Mouse (Mus musculus) lung, postnatal 10 days (tissue): Measurements from ENCODE around the gene Ly6g5c.

Experiments used
- DNase-seq: peaks from one replicate; pipeline ENCODE4 v3.0.0; 2021

The Ly6g5c gene

GRCm38 (mm10) chr17:35147348-35147747 is 39.3 kb downstream of the Ly6g5c start:
- no peak for DNase-seq

GRCm38 (mm10) chr17:35147922-35148639 is 40.0 kb downstream of the Ly6g5c start:
- DNase-seq = no peak

DNA sequence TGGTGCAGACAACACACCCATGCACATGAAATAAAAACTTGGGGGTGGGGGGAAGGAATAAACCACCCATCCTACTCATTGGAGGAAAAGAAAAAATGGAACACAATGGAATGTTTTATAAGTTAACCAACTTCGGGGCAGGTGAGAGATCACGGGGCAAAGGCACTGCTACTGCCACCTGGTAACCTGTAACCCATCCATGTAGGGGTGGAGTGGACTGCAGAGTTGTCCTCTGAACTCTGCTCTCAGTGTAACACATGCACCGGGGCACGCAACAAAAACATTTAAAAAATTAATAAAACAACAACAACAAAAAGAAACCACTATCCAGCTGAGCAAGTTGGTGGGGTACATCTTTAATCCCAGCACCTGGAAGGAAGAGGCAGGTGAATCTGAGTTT is 44.0 kb downstream of the Ly6g5c start:
- no peak for DNase-seq

DNA sequence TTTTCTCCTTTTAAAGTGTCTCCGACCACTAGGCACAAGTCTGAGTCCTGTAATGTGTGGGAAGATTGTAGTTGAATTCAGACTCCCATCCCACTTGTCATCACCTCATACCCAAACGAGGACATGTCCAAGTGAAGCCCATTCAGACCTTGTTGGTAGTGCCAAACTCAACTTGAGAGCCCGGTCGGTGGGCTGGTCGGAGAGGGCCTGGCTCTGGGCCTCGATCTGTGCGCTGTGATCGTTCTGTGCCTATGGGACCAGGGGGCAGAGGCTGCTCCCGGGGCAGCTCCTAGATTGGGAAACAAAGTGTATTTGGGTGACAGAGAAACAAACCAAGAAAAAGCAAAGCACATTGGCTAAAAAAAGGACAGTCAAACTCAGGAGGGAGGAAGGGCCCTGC is 45.0 kb downstream of the Ly6g5c start:
- DNase-seq = no peak

- DNase-seq = no peak
Measured at GRCm38 (mm10) chr17:35153931-35154330, 45.9 kb downstream of the Ly6g5c start.

DNA sequence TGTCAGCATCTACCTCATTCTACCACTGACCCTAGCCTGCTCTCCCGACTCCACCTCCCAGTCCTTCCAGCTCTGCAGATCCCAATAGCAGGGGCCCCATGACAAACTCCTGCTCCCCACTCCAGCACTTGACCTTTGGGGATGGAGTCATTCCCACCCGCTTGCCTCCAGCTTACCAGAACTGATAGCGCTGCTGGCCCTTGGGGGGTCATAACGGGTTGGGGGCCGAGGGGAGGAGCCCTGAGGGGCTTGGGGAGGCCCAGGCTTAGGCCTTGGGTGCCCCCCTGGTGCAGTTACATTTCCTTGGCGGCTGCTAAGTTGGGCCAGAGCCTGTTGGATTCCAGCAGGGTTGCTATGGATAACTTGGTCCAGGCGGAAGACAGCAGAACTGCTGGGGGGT is 46.5 kb downstream of the Ly6g5c start:
- no peak for DNase-seq

GRCm38 (mm10) chr17:35155451-35155850 is 47.4 kb downstream of the Ly6g5c start:
- no peak for DNase-seq

DNA sequence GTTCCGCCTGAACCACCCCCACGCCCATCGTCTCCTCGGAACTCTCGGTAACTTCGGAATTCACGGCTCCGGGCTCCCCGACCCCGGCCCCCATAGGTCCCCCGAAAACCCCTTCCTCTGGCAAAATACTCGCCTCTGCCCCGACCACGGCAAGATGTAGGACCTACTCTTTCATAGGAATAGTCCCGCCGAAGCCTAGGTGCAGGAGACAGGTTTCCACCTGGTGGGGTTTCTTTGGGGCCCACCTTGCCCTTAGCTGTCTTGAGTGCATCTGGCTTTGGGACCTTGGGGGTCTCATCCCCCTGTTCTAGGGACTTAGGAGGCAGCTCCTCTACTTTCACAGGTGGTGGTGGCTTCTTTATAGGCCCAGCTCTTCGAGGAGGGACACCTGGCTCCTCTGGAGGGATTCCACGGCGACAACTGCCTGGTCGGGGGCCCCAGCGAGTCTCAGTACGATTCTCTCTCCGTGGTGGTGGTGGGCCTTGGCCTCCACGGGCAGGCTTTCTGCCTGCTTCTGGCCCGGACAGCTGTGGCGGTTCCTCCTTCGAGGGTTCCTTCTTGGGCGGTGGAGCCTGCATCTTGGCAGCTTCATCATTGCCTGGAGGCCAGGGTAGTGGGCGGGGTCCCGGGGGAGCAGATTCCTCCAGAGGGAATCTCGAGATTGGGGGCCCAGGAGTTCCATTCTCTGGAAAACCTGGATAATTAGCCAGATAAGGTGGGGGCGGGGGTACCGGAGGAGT is 48.6 kb downstream of the Ly6g5c start:
- DNase-seq = no peak

GRCm38 (mm10) chr17:35157254-35157653 is 49.2 kb downstream of the Ly6g5c start:
- DNase-seq = no peak

DNA sequence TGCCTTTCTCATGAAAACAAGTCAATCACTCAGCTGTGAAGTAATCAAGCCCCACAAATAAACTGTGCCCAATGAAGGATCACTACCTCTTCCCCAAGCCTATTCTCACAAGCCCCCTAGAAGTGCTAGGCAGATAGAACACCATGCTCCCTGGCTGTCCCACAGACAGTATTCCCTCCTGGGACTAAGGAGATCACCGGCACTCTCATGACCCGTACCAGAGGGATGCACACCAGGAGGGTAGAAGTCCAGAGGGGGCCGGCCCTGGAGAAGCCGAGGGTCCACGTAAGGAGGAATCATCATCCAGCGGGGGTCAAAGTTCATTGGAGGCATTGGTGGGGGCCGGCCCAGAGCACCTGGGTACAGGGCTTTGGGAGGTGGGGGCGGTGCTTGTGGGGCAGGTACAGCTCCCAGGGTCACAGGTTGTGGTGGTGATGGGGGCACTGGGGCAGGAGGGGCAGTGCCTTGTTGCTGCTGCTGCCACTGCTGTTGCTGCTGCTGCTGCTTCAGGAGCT is 49.6 kb downstream of the Ly6g5c start:
- no peak for DNase-seq

DNA sequence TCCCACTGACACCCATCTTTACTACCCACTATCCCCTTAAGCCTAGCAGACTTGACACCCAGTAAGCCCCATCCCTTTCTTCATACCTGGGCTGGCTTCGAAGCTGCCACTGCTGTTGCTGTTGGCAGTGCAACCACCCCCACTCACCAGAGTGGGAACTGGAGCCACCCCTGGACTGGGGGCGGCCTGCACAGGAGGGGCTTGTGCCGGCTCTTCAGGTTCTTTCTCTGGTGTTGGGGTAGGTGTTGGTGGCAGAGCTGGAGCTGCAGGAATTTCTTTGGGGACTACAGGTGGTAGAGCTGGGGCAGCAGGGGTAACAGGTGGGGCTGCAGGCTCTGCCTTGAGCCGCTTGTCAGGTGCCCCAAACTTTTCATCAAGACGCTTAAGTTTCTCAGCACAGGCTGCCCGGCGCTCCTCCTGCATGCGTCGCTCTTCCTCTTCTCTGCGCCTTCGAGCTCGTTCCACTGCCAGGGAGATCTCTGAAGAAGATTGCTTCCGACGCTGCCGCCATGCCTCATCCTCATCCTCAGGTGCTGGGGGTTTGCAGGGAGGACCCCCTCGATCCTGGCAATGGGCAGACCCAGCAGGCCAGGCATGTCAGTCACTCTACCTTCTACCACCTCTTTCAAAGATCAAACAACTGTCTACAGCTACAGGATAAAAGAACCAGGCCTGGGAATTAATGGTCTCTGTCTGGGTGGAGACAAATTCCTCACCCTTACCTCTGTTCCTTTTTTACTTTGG is 50.9 kb downstream of the Ly6g5c start:
- no peak for DNase-seq

DNA sequence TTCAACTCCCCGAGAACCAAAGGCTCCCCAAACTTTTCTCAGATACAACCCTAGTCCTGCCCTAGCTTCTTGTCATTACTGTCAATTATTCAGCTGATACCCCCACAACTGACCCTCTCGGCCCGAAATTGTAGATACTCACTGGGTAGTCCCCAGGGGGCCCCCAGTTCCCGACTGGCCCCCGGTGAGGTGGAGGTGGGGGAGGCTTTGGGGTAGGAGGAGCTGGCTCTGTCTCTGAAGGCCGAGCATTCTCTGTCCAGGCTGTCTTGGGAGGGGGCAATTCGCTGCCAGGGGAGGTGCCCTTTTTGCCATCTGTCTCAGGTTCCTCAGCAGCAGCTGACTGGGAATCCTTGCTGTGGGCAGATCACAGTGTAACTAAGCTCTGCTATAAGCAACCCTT is 51.6 kb downstream of the Ly6g5c start:
- no peak for DNase-seq

DNA sequence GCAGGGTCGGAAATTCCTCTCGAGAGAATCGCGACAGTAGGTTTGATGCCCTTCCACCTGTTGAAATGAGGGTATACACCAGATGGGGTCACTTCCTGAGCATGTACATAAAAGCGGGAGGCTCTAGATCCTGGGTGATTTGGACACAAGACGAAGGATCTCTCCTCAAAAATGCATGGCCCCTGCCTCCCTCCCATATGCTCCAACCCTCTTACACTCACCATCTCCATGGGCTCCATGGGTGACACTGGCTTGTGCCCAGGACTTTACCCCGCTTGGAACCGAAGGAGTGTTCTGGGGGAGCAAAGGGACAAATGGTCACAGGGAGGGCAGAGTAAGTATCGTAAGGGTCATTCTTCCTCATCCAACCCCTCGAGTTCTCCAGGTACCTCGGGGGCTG is 53.3 kb downstream of the Ly6g5c start:
- DNase-seq = no peak
